Mouse (Mus musculus): Measurements from ENCODE around the gene Ier5.

GRCm38 (mm10) chr1:155051701-155052127 is 47.7 kb downstream of the Ier5 start:
- TF ChIP-seq CTCF (conservative IDR thresholded peaks at IDR 0.05; ENCODE audit: low read length), result no peak
- TF ChIP-seq NANOG (IDR thresholded peaks at IDR 0.05; ENCODE audit: borderline replicate concordance, low read length), result no peak

Measured in E14TG2a.4 (cell line).